Mouse (Mus musculus) CH12.LX (cell line): Measurements from ENCODE around the gene Acsm1.

Experiments used
- BHLHE40 ChIP-seq: IDR thresholded peaks from 2 replicates; pipeline ENCODE4 v1.6.1; 2011; ENCODE audit warnings: mild to moderate bottlenecking, low read depth, low read length, improper control_type of control experiment
- CTCF ChIP-seq, 2 experiments: IDR thresholded peaks in 1 of 2; conservative IDR thresholded peaks in 1 of 2; 2 replicates each; pipeline ENCODE4 v1.5.1; 2011 to 2012; ENCODE audit warnings: low read depth in 2 of 2, low read length in 2 of 2, improper control_type of control experiment in 1 of 2, inconsistent platforms in 1 of 2, mild to moderate bottlenecking in 1 of 2, moderate library complexity in 1 of 2
- ELF1 ChIP-seq: IDR thresholded peaks from 2 replicates; pipeline ENCODE4 v1.6.1; 2014; ENCODE audit warnings: low read depth, mild to moderate bottlenecking, inconsistent platforms, low read length, improper control_type of control experiment
- EP300 ChIP-seq: IDR thresholded peaks from 2 replicates; pipeline ENCODE4 v1.6.1; 2011; ENCODE audit warnings: low read length, improper control_type of control experiment
- GABPA ChIP-seq: IDR thresholded peaks from 2 replicates; pipeline ENCODE4 v1.6.1; 2012; ENCODE audit warnings: low read depth, low read length, improper control_type of control experiment, inconsistent platforms; ENCODE audit not compliant: insufficient replicate concordance
- JUN ChIP-seq: IDR thresholded peaks from 2 replicates; pipeline ENCODE4 v1.6.1; 2011; ENCODE audit warnings: low read depth, mild to moderate bottlenecking, low read length, improper control_type of control experiment, moderate library complexity; ENCODE audit not compliant: insufficient read depth
- MAX ChIP-seq: IDR thresholded peaks from 2 replicates; pipeline ENCODE4 v1.6.1; 2011; ENCODE audit warnings: low read length, improper control_type of control experiment
- NRF1 ChIP-seq: IDR thresholded peaks from 2 replicates; pipeline ENCODE4 v1.6.1; 2014; ENCODE audit warnings: low read depth, mild to moderate bottlenecking, inconsistent platforms, low read length, improper control_type of control experiment, moderate library complexity
- POLR2AphosphoS2 ChIP-seq: IDR thresholded peaks from 2 replicates; pipeline ENCODE4 v1.6.1; 2011; ENCODE audit warnings: low read depth, low read length, improper control_type of control experiment
- SIN3A ChIP-seq: IDR thresholded peaks from 2 replicates; pipeline ENCODE4 v1.6.1; 2012; ENCODE audit warnings: low read length, improper control_type of control experiment, inconsistent platforms
- USF1 ChIP-seq: IDR thresholded peaks from 2 replicates; pipeline ENCODE4 v1.6.1; 2014; ENCODE audit warnings: low read depth, mild to moderate bottlenecking, inconsistent platforms, low read length, improper control_type of control experiment
- ZMIZ1 ChIP-seq: IDR thresholded peaks from 2 replicates; pipeline ENCODE4 v1.6.1; 2012; ENCODE audit warnings: low read depth, mild to moderate bottlenecking, inconsistent platforms, low read length, improper control_type of control experiment

DNA sequence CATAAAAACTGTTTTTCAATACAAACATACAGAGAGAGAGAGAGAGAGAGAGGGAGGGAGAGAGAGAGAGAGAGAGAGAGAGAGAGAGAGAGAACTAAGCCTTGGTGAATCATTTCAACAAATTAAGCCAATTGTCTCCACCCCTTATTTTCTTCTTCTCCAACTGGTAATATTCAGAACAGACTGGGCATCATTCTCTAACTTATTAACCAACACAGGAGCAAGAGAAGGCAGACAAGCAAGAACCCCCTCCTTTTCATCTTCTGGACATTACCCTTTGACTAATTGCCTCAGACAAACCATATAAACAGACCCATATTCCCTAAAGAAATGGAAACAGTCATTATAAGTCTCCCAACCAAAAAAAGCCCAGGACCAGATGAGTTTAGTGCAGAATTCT lies 31.9 kb downstream of the Acsm1 start:
- TF ChIP-seq POLR2AphosphoS2 (no peak), GABPA (no peak), JUN (no peak), NRF1 (no peak), CTCF (conservative IDR thresholded peaks at IDR 0.05 in 1 of 2, IDR thresholded peaks at IDR 0.05 in 1 of 2; ENCODE audit: low read depth in 2 of 2, low read length in 2 of 2) (no peak), ELF1 (no peak), MAX (no peak), EP300 (no peak), USF1 (no peak), SIN3A (no peak), ZMIZ1 (no peak), BHLHE40 (no peak)
